Mouse (Mus musculus) liver, embryonic 12.5 days (tissue): ENCODE measurements around the gene Sec61a2. TPM values are rescaled to one million over a fixed set of nuclear protein-coding genes. Genes with fewer than 3 reads are reported as not detected.

Source experiments
- ATAC-seq: fragments of 200-750 bp; cut with Nextera tagmentation; 2 replicates; pipeline ENCODE4 v1.8.0; 2017; ENCODE audit warnings: moderate number of reproducible peaks, mild to moderate bottlenecking, moderate library complexity
- H3K27ac ChIP-seq: fragments of 300-500 bp; sonication (generic); 2 replicates; pipeline ENCODE4 v1.5.1; 2016; ENCODE audit warnings: mild to moderate bottlenecking
- H3K27me3 ChIP-seq: fragments of 300-500 bp; sonication (generic); replicated peaks from 2 replicates; pipeline ENCODE4 v1.6.1; 2016; ENCODE audit warnings: mild to moderate bottlenecking, moderate library complexity
- H3K36me3 ChIP-seq: fragments of 300-500 bp; sonication (generic); 2 replicates; pipeline ENCODE4 v1.6.1; 2016; ENCODE audit warnings: mild to moderate bottlenecking, moderate library complexity
- H3K4me1 ChIP-seq: fragments of 300-500 bp; sonication (generic); 2 replicates; pipeline ENCODE4 v1.6.1; 2016
- H3K4me2 ChIP-seq: fragments of 300-500 bp; sonication (generic); 2 replicates; pipeline ENCODE4 v1.6.1; 2016; ENCODE audit warnings: mild to moderate bottlenecking, moderate library complexity
- H3K4me3 ChIP-seq: fragments of 300-500 bp; sonication (generic); 2 replicates; pipeline ENCODE4 v1.5.1; 2016; ENCODE audit warnings: mild to moderate bottlenecking, moderate library complexity
- H3K9ac ChIP-seq: fragments of 300-500 bp; sonication (generic); 2 replicates; pipeline ENCODE4 v1.6.1; 2016; ENCODE audit warnings: mild to moderate bottlenecking, moderate library complexity
- H3K9me3 ChIP-seq: fragments of 300-500 bp; sonication (generic); replicated peaks from 2 replicates; pipeline ENCODE4 v1.6.1; 2016; ENCODE audit warnings: mild to moderate bottlenecking, moderate library complexity
- WGBS: fragments of 180-500 bp; shearing (Covaris S2); methylation state at CpG from one replicate; pipeline ENCODE4 v1.1.7; 2016; ENCODE audit not compliant: insufficient replicate concordance; 5-methylcytosine and 5-hydroxymethylcytosine counted together
- polyA plus RNA-seq: library from polyadenylated mRNA; unstranded; fragments of >200 nt; fragmentation: Nextera tagmentation; extraction: Ambion mirVana; gene quantifications from 2 replicates; pipeline ENCODE4 v1.2.1, GENCODE M21; 2016

Sec61a2 gene
- polyA plus RNA-seq, 1 experiment from 2014 or later, result 24.2 TPM

GRCm38 (mm10) chr2:5824685-5825084, 70.5 kb downstream of the Sec61a2 start:
- Histone ChIP-seq H3K27me3 (no peaks in the 10 kb centered on the region), H3K27ac (no peak overlapping the region), H3K4me1 (peaks cover 8% of the 10 kb centered on the region), H3K4me3 (no peak overlapping the region), H3K36me3 (peaks cover 76% of the 10 kb centered on the region), H3K9ac (no peak overlapping the region), H3K9me3 (no peaks in the 10 kb centered on the region), H3K4me2 (no peak overlapping the region)
- ATAC-seq, result no peak
- WGBS, result 35% methylated on average over 5 of the region's 5 CpGs

DNA sequence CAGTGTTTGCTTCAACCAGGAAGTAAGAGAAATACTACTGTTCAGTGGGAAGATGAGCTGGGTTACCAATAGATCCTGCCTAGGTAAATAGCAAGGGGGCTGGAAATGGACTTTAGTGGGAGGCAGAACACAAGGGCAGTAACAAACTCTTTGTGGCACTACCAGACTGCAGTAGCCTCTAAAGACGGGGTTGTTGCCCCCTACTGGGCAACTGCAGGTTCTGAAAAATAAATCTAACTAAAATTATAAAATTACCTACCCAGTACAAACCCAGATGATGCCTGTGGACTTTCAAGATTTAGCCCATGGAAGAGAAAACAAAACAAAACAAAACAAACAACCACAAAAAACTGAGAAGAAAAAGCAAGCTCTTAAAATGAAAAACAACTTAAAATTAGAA, 71.0 kb downstream of the Sec61a2 start:
- peaks cover 8% of the 10 kb centered on the region for H3K4me1 ChIP-seq
- H3K36me3 ChIP-seq, result peaks cover 76% of the 10 kb centered on the region
- H3K4me3 ChIP-seq, result no peak overlapping the region
- no peaks in the 10 kb centered on the region for H3K9me3 ChIP-seq
- no peaks in the 10 kb centered on the region for H3K27me3 ChIP-seq
- no peak overlapping the region for H3K27ac ChIP-seq
- no peak for ATAC-seq
- H3K9ac ChIP-seq, result no peak overlapping the region
- H3K4me2 ChIP-seq, result no peak overlapping the region
- WGBS, result 24% methylated on average over 1 of the region's 1 CpGs

DNA sequence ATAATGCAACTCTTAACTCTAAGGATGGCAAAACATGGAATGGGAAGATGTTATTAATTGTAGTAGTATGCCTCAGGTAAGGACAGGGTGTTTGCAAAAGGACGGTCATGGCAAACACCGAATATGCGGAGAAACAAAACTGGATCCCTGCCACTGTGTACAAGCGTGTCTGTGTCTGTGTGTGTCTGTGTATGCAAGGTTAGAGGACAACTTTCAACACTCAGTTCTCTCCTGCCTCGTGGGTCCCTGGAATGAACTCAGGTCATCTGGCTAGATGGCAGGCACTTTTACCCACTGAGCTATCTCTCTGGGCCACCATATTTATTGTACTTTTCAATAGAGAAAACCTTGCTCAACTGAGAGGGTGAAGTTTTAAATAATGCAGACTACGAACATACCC, 72.8 kb downstream of the Sec61a2 start:
- Histone ChIP-seq H3K9me3 (no peaks in the 10 kb centered on the region), H3K4me3 (no peak overlapping the region), H3K4me2 (no peak overlapping the region), H3K9ac (no peak overlapping the region), H3K4me1 (peaks cover 8% of the 10 kb centered on the region), H3K27me3 (no peaks in the 10 kb centered on the region), H3K36me3 (peaks cover 82% of the 10 kb centered on the region), H3K27ac (no peak overlapping the region)
- 88% methylated on average over 6 of the region's 6 CpGs for WGBS
- ATAC-seq, result no peak

DNA sequence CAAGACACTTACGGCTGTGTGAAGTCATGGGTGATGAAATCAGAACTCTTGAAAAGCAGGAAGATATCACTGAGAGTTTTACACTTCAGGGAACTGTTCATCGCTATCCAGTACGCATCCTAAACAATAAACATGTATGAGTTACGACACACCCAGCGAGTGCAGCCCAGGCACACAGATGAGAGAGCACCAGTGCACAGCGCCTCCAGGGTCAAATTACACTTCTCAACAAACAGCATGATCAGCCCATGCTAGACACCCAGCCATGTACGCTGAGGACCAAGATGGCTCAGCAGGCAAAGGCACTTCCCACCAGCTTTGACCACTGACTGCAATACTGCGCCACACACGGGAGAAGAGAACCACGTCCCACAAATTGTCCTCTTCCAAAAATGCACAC, 74.0 kb downstream of the Sec61a2 start:
- ATAC-seq, result no peak
- Histone ChIP-seq H3K4me1 (peaks cover 8% of the 10 kb centered on the region), H3K9me3 (no peaks in the 10 kb centered on the region), H3K9ac (no peak overlapping the region), H3K4me2 (no peak overlapping the region), H3K4me3 (no peak overlapping the region), H3K36me3 (peaks cover 82% of the 10 kb centered on the region), H3K27me3 (no peaks in the 10 kb centered on the region), H3K27ac (no peak overlapping the region)
- WGBS, result 87% methylated on average over 10 of the region's 10 CpGs

Other genes with a start within 250 kb of the Sec61a2 start
- gene Camk1d, start 180.9 kb downstream of the Sec61a2 start, polyA plus RNA-seq, result 1.3 and 1.5 TPM in 2 replicates
- 84.4 and 86.6 TPM in 2 replicates for gene Nudt5, start 50.4 kb downstream of the Sec61a2 start, polyA plus RNA-seq
- 195 and 200 TPM in 2 replicates for gene Cdc123, start 50.3 kb downstream of the Sec61a2 start, polyA plus RNA-seq
- 0.94 and 1.8 TPM in 2 replicates for gene Gm13199, start 32.5 kb downstream of the Sec61a2 start, polyA plus RNA-seq
- gene Dhtkd1, start 47.4 kb upstream of the Sec61a2 start, polyA plus RNA-seq, result 2.3 and 3.1 TPM in 2 replicates
- 6.8 and 7.4 TPM in 2 replicates for gene Upf2, start 56.0 kb upstream of the Sec61a2 start, polyA plus RNA-seq
- 7.0 and 8.1 TPM in 2 replicates for gene Proser2, start 234.8 kb upstream of the Sec61a2 start, polyA plus RNA-seq